ENCODE assay signal across 38 mouse cellular contexts in genomic region chr8:109635146-109635545, GRCm38 (mm10). TPM values are rescaled to one million over a fixed set of nuclear protein-coding genes. Genes with fewer than 3 reads are reported as not detected.
"Had no signal": no experiment of that assay in that cellular context is flagged by ENCODE, and none has a peak within 500 bp of the region (broad histone marks: within the 10 kb centered on the region; RNA-seq: fewer than 3 reads in every experiment).

No protein-coding gene starts in this region.

- H3K9me3 ChIP-seq: limb, embryonic 10.5 days; limb, embryonic 12.5 days; limb, embryonic 13.5 days; limb, embryonic 15.5 days; liver, embryonic 12.5 days; liver, embryonic 13.5 days; liver, embryonic 15.5 days; lung, embryonic 15.5 days; megakaryocyte, embryonic 14.5 days; midbrain, embryonic 10.5 days; midbrain, embryonic 12.5 days; midbrain, embryonic 13.5 days; midbrain, embryonic 15.5 days; neural tube, embryonic 12.5 days had no signal

- H3K36me3 ChIP-seq: limb, embryonic 10.5 days; limb, embryonic 12.5 days; limb, embryonic 13.5 days; limb, embryonic 15.5 days; liver, embryonic 12.5 days; liver, embryonic 13.5 days; liver, embryonic 15.5 days; lung, embryonic 15.5 days; midbrain, embryonic 10.5 days; midbrain, embryonic 12.5 days; midbrain, embryonic 13.5 days; midbrain, embryonic 15.5 days; neural tube, embryonic 12.5 days had no signal

- H3K27me3 ChIP-seq: limb, embryonic 12.5 days; limb, embryonic 13.5 days; limb, embryonic 15.5 days; liver, embryonic 12.5 days; liver, embryonic 13.5 days; liver, embryonic 15.5 days; lung, embryonic 15.5 days; megakaryocyte, embryonic 14.5 days; midbrain, embryonic 12.5 days; midbrain, embryonic 13.5 days; midbrain, embryonic 15.5 days; neural tube, embryonic 12.5 days had no signal

- H3K9ac ChIP-seq: limb, embryonic 12.5 days; limb, embryonic 13.5 days; limb, embryonic 15.5 days; liver, embryonic 12.5 days; liver, embryonic 13.5 days; liver, embryonic 14.5 days; liver, embryonic 15.5 days; liver, postnatal 0 days; lung, embryonic 14.5 days; lung, embryonic 15.5 days; midbrain, embryonic 12.5 days; midbrain, embryonic 13.5 days; midbrain, embryonic 15.5 days; neural tube, embryonic 12.5 days had no signal

- H3K4me2 ChIP-seq: limb, embryonic 12.5 days; limb, embryonic 13.5 days; limb, embryonic 15.5 days; liver, embryonic 11.5 days; liver, embryonic 12.5 days; liver, embryonic 13.5 days; liver, embryonic 15.5 days; lung, embryonic 14.5 days; lung, embryonic 15.5 days; midbrain, embryonic 11.5 days; midbrain, embryonic 12.5 days; midbrain, embryonic 13.5 days; midbrain, embryonic 15.5 days; neural tube, embryonic 12.5 days had no signal

- H3K27ac ChIP-seq: limb, embryonic 10.5 days; limb, embryonic 12.5 days; limb, embryonic 13.5 days; limb, embryonic 15.5 days; liver, embryonic 12.5 days; liver, embryonic 13.5 days; liver, embryonic 14.5 days; liver, embryonic 15.5 days; lung, embryonic 15.5 days; macrophage; midbrain, embryonic 10.5 days; midbrain, embryonic 12.5 days; midbrain, embryonic 13.5 days; midbrain, embryonic 15.5 days; neural tube, embryonic 12.5 days had no signal

- ATAC-seq: liver, embryonic 12.5 days; liver, postnatal 0 days; lung, postnatal 0 days; midbrain, embryonic 13.5 days; midbrain, embryonic 15.5 days; midbrain, embryonic 16.5 days had no signal

- H3K4me1 ChIP-seq: limb, embryonic 10.5 days; limb, embryonic 12.5 days; limb, embryonic 13.5 days; limb, embryonic 15.5 days; liver, embryonic 12.5 days; liver, embryonic 13.5 days; liver, embryonic 15.5 days; lung, embryonic 15.5 days; midbrain, embryonic 10.5 days; midbrain, embryonic 12.5 days; midbrain, embryonic 13.5 days; midbrain, embryonic 15.5 days; neural tube, embryonic 12.5 days had no signal

- H3K4me3 ChIP-seq: limb, embryonic 10.5 days; limb, embryonic 12.5 days; limb, embryonic 13.5 days; limb, embryonic 15.5 days; liver, embryonic 12.5 days; liver, embryonic 13.5 days; liver, embryonic 15.5 days; lung, embryonic 15.5 days; megakaryocyte, embryonic 14.5 days; midbrain, embryonic 10.5 days; midbrain, embryonic 12.5 days; midbrain, embryonic 13.5 days; midbrain, embryonic 15.5 days; neural tube, embryonic 12.5 days had no signal

- DNase-seq: left cerebral cortex, postnatal 4 days; liver; liver, embryonic 13.5 days; liver, postnatal 0 days; lung, adult 18-20 months; lung, adult 2 months; lung, embryonic 14.5 days; lung, postnatal 10 days; lung, postnatal 14 days; lung, postnatal 36 days; lung, postnatal 4 days; midbrain, embryonic 14.5 days had no signal

RNA-seq across cellular contexts. Expression of gene Pkd1l3, which starts 20.8 kb away (rescaled TPM):
- total RNA-seq: liver, adult 2 months; megakaryocyte, adult 5-6 weeks; monocyte, adult 5-6 weeks had no signal
- polyA plus RNA-seq: liver, adult 2 months; neural tube, embryonic 11.5 days had no signal

RNA-seq across cellular contexts. Expression of gene Hp, which starts 56.2 kb away (rescaled TPM):
- total RNA-seq: left cerebral cortex, postnatal 10 days; left cerebral cortex, postnatal 14 days; left cerebral cortex, postnatal 36 days had no signal
- polyA plus RNA-seq: midbrain, embryonic 14.5 days had no signal
